Mouse (Mus musculus) right cerebral cortex, postnatal 36 days (tissue): ENCODE data around the gene Ppm1j.
A peak's percentile ranks its signal among the peaks of the same experiment; 100 is the strongest.
"Not testable (repeated sequence)": the region's sequence is repeated elsewhere in the genome, so short reads cannot be mapped to it uniquely, and the experiment has no call there.

Source experiments
- DNase-seq, 2 experiments: peaks; one replicate each; pipeline ENCODE4 v3.0.0; 2022; ENCODE audit warnings: low spot score in 2 of 2, mixed read lengths in 1 of 2

The Ppm1j gene

DNA sequence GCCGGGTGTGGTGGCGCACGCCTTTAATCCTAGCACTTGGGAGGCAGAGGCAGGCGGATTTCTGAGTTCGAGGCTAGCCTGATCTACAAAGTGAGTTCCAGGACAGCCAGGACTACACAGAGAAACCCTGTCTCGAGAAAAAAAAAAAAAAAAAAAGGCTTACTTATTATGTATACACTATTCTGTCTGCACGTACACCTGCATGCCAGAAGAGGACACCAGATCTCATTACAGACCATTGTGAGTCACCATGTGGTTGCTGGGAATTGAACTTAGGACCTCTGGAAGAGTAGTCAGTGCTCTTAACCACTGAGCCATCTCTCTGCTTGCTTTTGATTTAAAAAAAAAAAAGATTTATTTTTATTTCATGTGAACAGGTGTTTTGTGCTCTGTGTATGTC, 32.4 kb downstream of the Ppm1j start:
- DNase-seq, result not testable (repeated sequence)

DNA sequence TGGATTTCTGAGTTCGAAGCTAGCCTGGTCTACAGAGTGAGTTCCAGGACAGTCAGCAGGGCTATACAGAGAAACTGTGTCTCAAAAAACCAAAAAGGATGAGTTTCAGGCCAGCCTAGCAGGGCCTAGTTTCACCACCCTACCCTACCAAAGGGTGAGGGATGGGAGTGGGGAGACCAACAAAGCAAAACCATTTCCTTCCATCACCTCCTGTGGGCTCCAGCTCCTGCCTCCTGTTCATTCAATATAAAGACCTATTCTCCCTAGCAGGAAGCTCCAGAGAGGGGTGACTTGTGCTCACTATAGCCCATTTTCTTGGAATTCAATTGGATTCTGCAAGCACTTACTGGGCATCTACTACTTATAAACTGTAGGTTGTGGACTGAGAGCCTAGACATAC, 33.9 kb downstream of the Ppm1j start:
- no peak for DNase-seq

DNA sequence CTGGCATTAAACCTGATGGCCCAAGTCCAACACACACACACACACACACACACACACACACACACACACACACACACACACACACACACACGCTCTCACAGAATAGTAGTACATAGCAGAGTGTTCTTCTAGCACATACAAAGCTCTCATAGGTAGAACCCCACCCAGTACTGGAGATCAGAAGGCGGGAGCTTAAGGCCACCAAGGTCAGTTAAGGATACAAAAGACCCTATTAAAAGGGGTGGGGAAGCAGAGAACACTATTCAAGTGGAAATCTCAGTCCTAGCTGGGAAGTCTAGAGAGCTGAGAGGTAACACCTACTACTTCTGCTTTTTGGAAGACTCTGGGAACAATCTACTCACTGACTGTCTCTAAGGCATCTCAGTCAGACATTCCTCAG, 34.5 kb downstream of the Ppm1j start:
- no peak for DNase-seq

DNA sequence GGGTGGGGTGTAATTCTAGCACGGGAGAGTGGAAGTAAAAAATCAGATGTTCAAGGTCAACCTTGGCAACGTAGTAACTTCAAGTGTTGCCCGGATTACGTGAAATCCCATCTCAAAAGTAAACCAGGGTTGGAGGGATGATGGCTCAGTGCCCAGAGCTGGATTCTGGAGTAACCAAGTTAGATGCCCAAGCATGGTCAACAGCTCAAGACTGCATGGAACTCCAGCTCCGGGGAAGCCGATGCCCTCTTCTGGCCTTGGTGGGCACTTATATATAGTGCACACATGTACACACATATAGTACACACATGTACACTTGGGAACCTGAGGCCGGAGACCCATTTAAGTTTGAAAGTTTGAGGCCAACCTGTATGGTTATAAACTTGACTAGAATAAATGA, 35.3 kb downstream of the Ppm1j start:
- no peak for DNase-seq

DNA sequence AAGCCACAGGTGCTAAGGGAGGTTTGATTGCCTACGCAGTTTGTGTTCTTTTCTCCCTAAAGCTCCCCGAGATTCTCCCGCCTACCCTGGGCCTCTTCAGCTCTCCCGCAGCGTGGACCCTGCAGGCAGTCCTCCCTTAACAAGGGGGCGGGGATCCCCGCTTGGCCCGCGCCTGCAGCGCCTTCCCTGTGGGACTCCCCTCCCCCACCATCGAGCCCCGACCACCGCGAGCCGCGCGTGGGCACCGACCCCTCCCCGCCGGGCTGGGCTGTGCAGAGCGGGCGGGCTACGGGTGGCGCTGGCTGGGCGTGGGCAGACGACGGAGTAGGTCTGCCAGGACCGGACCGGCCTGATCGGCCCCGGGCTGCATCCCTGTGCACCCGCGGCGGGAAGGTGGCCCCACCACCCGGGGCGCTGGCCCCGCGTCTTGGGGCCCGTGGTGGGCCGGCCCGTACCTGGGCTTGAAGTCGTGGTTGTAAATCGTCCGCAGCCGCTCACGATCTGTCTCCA, 36.7 kb downstream of the Ppm1j start:
- DNase-seq, result peak; percentile 25

DNA sequence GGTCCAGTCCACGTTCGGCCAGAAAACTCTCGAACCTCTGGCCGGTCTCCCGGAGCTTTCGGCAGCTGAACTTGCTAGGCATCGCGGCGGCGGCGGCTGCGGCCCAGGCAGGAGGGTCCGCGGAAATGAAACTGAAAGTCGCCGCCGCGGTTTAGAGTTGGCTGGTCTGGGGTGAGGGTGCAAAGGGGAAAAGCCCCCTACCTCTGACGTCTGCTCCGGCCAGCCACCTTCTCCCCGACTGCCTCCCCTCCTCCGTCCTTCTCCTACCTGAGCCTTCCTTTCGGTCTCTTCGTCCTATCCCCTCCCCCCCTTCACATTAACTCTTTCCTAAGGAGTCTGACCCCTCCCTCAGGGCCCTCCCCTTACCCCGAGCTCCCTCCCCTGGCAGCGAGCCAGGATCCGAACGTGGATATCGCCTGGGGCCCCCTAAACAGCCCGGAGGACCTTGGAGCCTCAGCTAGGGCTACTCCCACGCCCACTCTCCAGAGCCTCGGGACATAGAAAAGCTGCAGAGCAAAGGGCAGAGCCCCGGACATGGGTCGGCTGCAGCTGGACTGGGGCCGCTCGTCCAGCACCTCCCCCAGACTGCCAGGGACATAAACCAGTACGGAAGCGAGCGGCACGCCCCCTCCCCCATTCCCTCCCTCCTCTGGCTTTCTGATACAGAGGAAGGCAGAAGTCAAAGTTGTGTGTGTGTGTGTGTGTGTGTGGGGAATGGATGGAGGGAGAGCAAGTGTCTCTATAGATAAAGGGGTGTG, 37.3 kb downstream of the Ppm1j start, which contains the start of gene Mov10:
Mov10 (minus strand) TSS at position 573 of the 758 bp plus-strand sequence.
- peak in 1 of 2 experiments; percentile 18 for DNase-seq

DNA sequence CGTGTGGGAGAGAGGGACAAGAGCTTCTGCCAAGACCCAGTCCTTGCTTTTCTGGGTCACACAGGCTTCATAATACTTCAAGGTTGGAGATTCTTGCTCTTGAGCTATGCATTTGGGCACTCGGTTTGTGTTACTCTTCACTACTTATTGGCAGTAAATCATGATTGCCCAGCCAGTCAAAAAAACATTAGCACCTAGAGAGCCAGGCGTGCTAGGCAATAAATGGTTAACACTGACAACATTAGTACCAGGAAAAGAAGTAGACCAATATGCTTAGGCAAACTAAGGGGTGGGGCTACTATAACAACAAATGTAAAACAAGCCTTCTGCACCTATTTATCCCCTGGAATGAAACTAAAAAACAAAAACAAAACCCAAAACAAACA, 37.9 kb downstream of the Ppm1j start:
- no peak for DNase-seq

DNA sequence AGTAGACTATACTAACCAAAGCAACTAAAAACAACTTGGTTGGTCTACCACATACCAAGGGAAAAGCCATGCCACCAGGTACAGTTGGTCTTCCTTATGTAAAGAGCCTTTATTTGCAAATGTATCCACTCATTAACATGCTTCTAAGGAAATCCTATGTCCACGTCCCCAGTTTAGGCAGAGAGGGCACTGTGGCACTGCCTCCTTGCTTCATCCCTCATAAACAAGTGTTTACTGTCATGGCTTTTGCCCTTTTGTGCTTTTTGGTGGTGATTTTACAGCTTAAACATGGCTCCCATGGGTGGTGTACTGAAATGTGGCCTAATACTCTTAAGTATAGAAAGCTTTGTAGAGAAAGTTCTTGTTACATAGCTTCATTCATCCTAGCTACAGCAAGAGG, 39.6 kb downstream of the Ppm1j start:
- DNase-seq, result no peak

DNA sequence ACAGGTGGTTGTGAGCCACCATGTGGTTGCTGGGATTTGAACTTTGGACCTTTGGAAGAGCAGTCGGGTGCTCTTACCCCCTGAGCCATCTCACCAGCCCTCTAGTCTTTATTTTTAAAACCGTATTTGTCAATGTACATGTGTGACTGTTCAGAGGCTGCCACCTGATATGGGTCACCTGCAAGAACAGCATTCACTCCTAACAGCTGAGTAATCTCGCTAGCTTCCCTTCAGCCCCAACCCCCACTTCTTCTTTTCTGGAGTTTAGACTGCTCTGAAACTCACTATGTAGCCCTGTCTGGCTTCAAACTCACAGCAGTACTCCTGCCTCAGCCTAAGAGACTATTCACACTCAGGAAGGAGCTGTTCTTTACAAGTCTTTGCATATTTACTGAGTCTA, 41.6 kb downstream of the Ppm1j start:
- no peak for DNase-seq
